Mouse (Mus musculus) ES-Bruce4 (cell line): ENCODE measurements around the gene Kcnd2.

Experiments
- CTCF ChIP-seq: IDR thresholded peaks from one replicate; pipeline ENCODE4 v1.8.1; 2011; ENCODE audit warnings: low read depth, low read length
- POLR2A ChIP-seq: IDR thresholded peaks from one replicate; pipeline ENCODE4 v1.8.1; 2011; ENCODE audit warnings: low read length; ENCODE audit not compliant: insufficient read depth

- no peak for TF ChIP-seq CTCF
- no peak for TF ChIP-seq POLR2A
Observed at GRCm38 (mm10) chr6:21226124-21226523, 10.8 kb downstream of the Kcnd2 start.
